Mouse (Mus musculus): ENCODE measurements around the gene Bmp6.

Bmp6 gene

DNA sequence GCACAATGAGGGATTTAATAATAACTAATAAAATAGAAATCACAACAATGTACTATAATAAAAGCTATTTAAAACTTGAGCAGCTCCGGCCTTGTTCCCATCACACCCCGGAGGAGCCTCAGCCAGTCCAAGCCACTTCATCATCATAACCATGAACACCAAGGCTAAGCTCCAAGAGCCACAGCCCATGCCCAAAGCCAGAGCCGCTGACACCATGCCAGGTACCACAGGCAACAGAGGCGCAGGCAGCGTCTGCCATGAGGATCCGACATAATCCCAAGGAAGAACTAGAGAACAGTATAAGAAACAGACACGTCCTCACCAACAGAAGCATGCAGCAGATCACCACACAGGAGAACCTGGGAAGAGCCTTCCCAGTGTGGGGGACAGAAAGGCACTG is 169.0 kb downstream of the Bmp6 start:
- no peak for DNase-seq (ENCODE audit: low spot score)

DNA sequence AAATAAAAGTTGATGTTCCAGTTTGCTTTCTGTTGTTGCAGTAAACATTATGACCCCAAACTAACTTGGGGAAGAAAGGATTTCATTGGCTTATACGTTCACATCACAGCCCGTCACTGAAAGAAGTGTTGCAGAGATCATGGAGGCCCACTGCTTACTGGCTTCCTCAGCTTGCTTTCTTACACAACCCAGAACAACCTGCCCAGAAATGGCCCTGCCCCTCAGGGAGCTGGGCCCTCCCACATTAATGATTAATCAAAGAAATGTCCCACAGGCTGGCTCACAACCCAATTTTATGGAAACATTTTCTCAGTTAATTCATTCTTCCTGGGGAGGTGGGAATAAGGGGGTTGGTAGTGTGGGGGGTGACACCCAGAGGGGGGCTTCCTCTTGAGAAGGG is 170.5 kb downstream of the Bmp6 start:
- DNase-seq (ENCODE audit: low spot score): no peak

DNA sequence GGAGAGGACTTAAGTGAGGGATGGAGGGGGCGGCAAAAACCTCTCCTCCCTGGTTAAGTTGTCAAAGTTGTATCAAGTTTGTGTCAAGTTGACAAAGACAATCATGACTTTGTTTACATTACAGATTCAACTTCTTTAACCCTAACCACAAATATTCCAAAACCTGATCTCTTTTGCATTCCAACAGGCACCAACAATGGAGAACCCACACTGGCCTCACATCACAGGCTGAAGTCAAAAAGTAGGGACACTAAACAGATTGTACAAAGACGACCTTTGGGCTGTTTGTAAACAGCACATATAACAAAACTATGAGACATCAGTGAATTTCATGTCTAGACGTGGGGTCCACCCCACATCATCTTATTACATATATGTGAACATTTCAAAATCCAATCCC is 170.9 kb downstream of the Bmp6 start:
- DNase-seq (ENCODE audit: low spot score): no peak

DNA sequence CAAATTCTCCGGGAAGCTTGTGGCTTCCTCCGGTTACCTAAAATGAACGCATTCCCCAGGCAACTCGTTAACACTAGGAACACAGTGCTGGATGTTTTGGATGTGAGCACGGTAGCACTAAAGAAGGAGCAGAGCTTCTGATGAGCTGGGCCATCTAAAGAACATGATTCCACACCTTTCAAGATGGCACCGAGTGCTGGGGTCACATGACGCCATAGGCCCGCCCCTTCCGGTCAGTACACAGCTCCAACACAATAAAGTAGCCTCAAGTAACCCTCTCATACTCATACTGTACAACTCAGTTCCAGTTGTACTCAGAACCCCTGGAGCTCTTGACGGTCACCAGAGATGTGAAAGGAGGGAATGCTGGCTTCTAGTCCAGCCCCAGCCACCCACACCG is 171.7 kb downstream of the Bmp6 start:
- DNase-seq (ENCODE audit: low spot score): no peak

DNA sequence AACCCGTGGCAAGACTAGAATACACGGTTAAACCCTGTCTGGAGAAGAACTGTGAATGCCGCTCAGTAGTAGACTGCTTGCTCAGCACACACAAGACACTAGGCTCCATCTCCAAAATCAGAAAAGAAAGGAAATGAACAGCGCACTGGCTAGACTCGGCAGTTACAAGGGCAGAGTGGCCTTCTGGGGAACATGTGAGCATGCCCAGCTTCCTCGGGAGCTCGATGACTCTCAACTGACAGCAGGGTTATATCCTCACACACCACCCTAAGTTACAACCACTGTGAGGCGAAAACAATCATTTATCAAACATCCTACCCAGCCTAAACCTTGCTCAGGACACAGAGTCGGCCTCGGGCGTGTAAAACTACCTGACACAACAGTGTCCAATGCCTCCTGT is 175.4 kb downstream of the Bmp6 start:
- no peak for DNase-seq (ENCODE audit: low spot score)

DNA sequence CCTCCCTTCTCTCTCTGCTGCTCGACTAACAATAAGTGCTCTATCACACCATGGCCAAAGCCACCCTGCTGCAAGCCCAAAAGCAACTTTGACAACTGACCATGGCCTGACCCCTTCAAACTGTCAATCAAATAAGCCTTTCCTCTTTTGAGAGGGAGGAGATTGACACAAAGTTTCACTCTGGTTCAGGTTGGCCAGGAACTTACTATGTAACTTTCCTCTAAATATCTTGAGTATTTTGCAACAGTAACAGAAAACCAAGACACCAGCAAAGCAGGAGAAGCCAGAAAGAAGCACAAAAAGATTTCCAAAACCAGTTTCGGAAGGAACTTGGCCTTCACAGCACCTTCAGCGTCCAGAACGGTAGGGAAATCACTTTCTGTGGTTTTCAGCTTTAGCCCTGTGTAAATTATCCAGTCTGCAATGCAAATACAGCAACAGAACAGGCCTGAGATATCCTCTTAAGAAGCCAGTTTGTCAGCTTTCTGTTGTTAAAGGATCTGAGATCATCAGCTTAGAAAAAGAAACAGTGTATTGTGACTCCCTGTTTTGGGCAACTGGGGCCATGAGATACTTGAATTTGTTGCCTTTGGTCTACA is 177.2 kb downstream of the Bmp6 start:
- no peak for DNase-seq (ENCODE audit: low spot score)

DNA sequence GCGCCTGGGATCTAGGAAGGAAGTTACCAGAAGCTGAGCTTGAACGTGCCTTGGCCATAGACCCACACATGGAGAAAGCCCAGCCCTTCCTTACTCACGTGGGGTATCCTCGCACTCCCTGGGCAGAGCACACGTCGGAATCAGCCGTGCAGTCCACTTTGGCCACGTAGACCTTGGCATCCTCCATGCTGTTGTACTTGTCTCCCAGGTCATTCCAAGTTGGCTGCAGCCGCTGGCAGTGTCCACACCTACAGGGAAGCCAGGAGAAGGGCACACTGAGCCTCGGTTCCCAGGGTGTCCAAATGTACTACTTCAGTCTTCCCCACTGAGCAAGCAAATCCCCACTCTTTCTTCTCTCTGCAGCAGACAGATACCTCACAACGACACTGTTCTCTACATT is 178.3 kb downstream of the Bmp6 start:
- no peak for DNase-seq (ENCODE audit: low spot score)

DNA sequence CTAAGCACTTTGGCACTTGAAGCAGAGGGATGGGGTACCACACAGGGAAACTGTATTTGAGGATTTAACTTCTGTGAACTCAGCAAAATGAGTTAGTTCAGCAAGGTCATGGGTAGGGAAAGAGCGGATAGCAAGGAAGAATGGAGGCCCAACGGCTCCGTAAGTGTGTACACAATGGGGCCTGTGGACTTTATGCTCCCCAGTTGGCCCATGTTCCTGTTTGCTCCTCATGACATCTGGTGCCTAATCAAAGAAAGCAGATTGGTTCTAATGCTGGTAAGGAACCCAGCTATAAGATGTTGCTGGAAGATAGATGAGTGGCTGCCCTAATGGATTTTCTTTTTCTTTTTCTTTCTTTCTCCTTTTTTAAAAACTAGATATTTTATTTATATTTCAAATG is 180.4 kb downstream of the Bmp6 start:
- DNase-seq (ENCODE audit: low spot score): no peak

DNA sequence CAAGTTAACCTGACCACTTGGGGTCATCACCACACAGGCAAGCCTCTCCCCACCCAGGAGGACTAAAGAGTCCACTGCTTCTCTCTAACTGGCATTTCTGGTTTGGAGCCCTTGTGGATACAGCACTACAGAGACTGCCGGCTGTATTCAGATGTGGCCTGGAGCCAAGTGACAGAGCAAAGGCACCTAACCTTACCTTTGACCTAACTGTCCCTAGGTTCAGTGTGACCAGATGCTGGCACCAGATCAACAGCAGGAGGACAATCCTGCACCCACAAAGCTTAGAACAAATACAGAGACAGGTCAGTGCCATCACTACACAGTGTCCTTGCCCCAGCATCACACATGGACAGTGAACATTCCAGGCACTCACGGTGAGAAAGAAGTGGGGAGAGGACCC is 181.2 kb downstream of the Bmp6 start:
- no peak for DNase-seq (ENCODE audit: low spot score)

DNA sequence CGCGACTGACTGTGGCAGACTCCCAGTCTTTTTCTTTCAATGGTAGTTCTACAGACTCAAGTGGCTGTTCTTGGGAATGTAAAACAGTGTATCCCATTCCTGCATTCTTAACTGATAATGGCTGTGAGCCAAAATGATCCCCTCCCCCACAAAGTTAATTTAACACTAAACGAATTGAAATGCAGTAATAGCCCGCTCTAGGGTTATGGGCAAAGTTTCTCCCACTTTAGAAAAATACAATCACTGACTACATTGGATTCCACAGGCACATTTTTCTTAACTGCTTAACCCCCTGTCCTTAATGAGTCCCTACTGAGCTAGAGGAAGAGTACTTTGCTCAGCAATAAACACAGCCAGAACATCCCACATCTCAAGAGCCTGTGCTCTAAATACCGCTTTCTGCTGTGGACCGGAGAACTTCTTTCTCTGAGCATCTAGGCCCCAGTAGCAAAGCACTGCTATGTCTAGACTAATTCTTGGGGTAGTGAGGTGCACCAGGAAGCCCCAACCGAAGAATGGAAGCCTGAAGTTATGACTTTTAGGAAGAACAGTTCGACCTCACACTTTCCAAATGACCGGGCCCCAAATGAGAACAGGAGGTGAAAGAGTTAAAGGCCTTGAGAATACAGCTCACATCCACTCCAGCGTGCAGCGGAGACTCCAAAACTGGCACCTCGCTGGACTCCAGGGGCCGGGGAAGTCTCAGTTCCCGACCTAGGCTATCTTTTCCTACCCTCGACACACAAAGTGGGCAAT is 182.3 kb downstream of the Bmp6 start:
- no peak for DNase-seq (ENCODE audit: low spot score)

DNA sequence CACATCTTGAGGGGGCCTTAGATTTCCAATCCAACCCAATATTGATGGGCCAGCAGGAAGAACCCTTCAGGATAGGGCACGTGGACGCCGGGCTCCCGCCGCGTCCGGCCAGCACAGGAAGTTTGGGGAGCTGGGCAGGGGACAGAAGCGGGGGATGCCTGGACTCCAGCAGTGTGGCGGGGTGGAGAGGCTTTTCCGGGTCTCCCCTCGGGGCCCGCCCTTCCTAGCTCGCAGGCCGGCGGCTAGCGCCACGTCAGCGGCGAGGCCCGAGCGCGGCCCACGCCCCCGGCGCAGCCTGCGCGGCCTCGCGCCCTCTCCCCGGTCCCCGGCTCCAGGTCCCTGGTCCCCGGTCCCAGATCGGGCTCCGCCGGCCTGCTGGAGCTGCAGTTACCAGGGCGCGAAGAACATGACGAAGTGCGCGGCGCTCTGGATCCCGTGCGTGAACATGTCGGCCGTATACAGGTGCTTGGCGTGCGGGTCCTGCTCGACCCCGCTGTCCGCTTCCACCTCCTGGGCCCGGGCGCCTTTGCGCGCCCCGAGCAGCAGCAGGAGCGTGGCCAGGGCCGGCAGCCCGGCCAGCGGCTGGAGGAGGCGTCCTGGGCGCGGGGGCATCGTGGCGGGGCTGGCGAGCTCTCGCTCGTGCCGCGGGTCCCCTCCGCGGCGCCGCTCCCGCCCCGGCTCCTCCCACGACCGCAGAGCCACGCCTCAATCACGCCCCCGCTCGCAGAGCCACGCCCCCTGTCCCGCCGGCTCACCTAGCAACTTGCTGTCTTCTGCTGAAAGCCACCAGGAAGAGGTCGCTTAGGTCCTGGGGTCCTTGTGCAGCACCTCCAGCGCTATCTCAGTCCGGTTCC is 183.1 kb downstream of the Bmp6 start:
- DNase-seq (ENCODE audit: low spot score): peak; percentile 48

DNA sequence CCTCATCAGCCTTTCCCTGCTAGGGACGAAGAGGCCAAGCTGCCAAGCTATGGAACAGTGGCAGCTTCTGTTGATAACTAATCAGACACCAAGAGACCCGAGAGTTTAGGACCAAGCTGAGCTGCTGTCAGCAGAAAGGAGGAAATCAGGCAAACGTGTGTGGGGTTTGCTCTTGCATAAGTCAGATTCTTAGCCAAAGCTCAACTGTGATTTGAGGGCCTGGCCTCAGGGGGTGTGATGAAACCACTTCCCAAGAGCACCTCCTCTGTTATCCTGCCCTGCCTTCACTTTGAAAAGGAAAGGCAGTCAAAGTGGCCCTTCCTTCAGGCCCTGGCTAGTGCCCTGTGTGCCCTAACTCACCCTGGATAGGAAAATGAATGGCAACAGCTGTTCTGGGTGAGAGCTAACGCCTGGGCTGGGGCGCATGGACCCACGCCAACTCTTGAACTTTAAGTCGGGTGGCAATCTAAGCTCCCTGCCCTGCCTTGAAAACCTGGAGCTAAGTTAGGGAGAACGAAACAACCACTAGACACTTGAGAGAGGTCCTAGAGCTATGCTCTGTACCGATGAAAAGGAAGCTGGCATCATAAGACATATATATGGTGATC is 183.9 kb downstream of the Bmp6 start, which contains the start of gene Txndc5:
Gene Txndc5 (minus strand): TSS at position 138 of the 608 bp plus-strand sequence.
- no peak for DNase-seq (ENCODE audit: low spot score)

DNA sequence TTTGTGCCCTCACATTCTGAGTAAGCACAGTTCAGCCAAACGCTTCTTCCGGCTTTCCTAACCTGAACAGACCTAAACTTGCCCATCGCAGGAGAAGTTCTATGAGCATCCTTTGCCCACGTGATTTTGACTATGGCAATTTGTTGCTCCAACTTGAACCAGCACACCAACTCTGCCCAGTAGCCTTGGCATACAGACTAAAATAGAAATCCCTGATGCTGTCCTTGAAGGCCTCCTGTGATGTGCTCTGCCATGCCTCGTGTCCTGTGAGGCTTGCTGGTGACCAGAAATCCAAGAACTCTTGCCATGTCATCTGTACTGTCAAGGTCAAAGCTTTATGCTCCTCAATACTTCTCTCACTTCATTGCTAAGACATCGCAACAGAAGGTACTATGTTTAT is 184.7 kb downstream of the Bmp6 start:
- DNase-seq (ENCODE audit: low spot score): no peak

DNA sequence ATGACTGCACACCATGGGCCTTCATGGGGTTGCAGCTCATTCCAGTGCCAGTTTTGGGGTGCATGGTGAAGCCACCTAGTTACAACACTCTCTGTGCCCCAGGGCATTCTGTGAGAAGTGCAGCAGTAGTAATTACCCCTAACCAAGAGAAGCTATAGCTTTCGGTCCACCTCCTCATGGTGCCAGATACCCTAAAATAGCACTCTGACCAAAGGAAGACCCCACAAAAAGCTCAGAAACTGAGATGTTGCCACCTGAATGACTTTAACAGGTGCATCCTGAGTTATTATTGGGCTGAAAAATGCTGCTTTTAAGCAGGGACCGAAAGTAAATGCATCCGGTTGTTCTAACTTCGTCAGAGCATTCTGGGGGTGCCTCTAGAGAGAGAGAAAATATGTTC is 186.6 kb downstream of the Bmp6 start:
- no peak for DNase-seq (ENCODE audit: low spot score)

DNA sequence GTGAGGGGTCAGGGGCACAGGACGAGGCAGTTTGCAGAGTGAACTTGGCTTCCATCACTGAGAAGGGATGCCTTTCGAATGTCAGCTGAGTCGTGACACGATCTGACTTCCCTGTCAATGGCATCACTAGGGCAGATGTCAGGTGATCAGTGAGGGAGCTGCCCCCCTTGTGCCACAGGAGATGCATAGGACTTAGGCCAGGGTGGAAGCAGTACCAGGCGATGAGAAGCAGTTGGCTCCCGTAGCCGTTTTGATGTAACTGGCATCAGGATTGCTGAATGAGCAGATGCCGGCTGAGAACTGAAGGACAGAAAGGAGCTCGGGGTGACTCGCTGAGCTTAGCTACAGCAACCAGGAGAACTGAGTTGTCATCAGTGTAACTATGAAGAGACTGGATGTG is 188.6 kb downstream of the Bmp6 start:
- DNase-seq (ENCODE audit: low spot score): no peak

DNA sequence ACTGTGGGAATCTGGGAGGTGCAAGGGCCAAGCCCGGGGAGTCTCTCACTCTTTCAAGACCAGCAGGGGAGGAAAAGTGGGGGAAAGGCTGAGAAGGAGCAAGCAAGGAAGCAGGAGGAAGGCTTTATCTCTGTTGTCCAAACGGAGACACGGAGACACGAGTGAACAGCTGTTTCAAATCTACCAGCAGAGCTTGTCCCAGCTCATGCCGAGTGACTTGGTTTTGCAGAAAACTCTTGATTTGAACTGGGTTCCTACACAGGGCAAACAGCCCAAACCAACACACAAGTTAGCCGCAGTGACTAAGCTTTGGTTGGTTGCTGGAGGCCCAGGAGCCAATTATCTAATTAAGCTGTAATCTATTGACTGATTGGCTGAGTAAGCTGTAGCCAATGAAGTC is 189.1 kb downstream of the Bmp6 start:
- no peak for DNase-seq (ENCODE audit: low spot score)

DNA sequence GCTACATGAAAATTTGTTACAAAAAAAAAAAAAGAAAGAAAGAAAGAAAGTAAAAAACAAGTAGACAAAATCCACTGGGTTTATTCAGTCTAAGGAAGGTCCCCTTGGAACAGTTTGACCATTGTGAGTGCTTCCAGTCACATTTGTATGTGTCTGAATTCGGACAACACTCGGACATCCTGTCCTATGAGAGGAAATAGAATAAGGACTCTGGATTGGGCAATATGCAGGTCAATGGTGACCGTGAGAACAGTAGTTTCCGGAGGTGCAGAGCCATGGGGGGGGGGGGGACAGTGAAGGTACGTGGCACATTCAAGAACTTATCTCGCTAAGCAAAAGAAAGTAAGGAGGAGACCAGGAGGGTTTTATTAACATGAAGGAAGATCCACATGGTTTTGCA is 189.8 kb downstream of the Bmp6 start:
- DNase-seq (ENCODE audit: low spot score): no peak

DNA sequence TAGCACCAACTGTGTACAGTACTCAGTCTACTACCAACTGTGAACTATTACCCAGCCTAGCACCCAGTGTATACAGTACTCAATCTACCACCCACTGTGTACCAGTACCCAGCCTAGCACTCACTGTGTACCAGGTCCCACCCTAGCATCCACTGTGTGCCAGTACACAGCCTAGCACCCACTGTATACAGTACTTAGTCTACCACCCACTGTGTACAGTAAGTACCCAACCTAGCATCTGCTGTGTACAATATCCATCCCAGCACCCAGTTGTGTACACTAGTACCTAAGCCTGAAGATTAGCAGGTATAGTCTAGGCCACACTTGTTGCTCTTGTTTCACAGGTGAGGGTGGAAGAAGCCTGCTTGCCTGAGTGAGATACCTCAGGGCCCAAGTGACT is 192.6 kb downstream of the Bmp6 start:
- DNase-seq (ENCODE audit: low spot score): no peak

DNA sequence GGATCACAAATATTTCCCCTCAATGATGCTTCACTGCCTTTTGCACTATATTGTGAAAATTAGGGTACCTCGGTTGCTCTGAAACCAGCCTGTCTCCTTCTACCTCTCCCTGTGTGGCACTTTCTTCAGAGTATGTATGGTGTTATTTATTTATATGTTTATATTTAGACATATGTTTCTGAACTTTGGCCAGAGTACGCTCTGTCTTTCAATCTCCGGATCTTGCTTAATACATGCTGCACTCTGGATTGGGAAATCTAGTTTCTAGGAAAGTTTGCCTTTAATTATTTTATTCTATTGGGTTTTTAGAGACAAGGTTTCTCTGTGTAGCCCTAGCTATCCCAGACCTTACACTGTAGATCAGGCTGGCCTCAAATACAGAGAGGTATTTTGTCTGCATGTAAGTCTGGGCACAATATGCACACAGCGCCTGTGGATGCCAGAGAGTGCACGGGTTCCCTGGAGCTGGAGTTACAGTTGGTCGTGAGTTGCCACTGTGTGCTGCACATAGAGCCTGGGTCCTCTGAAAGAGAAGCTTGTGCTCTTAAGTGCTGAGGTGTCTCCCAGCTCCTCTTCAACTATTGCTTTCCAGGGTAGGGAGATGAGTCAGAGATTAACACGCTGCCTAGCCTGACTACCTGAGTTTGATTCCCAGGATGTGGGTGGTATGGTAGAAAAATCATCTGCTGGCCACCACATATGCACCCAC is 194.4 kb downstream of the Bmp6 start:
- DNase-seq (ENCODE audit: low spot score): no peak

DNA sequence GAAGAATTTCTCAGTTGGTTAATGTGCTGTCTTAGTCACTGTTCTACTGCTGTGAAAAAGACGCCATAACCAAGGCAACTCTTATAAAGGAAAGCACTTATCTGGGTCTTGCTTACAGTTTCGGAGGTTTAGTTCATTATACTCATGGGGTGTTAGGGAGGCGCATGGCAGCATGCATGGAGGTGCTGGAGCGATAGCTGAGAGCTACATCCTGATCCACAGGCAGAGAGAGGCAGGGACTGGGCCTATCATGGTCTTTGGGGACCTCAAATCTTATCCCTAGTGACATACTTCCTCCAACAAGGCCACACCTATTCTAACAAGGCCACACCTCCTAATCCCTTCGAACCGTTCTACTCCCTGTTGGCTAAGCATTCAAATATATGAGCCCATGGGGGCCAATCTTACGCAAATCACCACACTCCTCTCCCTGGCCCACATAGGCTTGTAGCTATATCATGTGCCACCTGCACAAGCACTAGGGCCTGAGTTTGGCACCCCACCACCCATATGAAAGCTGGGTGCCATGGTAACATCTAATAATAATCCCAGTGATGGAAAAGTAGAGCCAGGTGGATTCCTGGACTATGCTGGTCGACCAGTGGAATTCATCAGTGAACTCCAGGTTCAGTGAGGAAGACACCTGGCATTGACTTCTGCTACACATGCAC is 198.7 kb downstream of the Bmp6 start:
- no peak for DNase-seq (ENCODE audit: low spot score)

DNA sequence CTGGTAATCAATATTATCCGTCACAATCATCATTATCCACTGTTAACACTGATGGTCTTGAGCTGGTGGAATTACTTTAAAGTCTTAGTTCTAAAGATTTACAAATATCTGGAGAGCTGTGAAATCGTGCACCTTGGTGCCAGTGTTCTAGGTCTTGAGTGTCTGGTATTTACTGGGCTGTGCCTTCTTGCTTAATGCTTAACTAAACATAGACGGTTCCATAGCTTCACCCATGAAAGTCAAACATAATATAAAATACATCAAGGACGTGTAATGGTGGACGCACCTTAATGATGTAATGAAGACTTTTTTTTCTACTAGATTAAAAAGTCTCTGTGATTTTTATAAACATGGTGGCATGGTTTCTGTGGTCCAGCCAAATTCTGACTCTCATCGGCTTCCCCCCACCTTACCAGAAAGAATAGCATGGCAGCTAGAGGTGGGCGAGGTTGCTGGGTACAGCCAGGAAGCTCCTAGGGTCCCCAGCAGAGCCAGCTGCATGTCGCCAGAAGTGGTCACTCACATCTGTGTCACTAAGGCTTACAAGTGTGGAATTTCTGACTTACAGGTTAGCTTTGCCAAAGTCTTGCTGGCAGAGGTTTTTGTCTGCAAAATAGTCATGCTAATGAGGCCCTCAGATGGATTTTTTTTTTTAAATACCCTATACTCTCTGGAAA is 200.0 kb downstream of the Bmp6 start:
- no peak for DNase-seq (ENCODE audit: low spot score)

All from layer of hippocampus, adult 9-10 months (tissue).